In genomic region chr5:105493377-105493776, GRCm38 (mm10) we compare ENCODE assay signal across 16 mouse cellular contexts. TPM values are rescaled to one million over a fixed set of nuclear protein-coding genes. Genes with fewer than 3 reads are reported as not detected.
A peak's percentile ranks its signal among the peaks of the same experiment; 100 is the strongest.
DNase-seq lines count a peak whose midpoint lies in the region; ATAC-seq and TF ChIP-seq lines count a peak whose summit lies in the region.
"Had no signal": no experiment of that assay in that cellular context is flagged by ENCODE, and none has a peak within 500 bp of the region (broad histone marks: within the 10 kb centered on the region; RNA-seq: fewer than 3 reads in every experiment).

No protein-coding gene starts in this region.

- DNase-seq in hindbrain, embryonic 11.5 days (ENCODE audit: low spot score): no peak
- DNase-seq in thymus, adult 2 months: peak; percentile 24
- no peak for DNase-seq in thymus, adult 18-20 months
- DNase-seq in hindbrain, postnatal 0 days (ENCODE audit: low spot score): no peak
- peak; percentile 37 for DNase-seq in thymus, postnatal 4 days
- no peak for DNase-seq in kidney, postnatal 36 days
- no peak for DNase-seq in left cerebral cortex, postnatal 25 days (ENCODE audit: low spot score in 2 of 2)
- DNase-seq: gastrocnemius, postnatal 25 days; layer of hippocampus, postnatal 36 days; right cerebral cortex, postnatal 14 days had no signal

- no peak for TF ChIP-seq POLR2A in thymus, adult 2 months (IDR thresholded peaks at IDR 0.05; ENCODE audit: control insufficient read depth, extremely low read depth, insufficient read depth, low read length, poor library complexity)

- 0 out of 2 replicates have a peak overlapping the region, but pooled peaks have one; percentile 1 for H3K27ac ChIP-seq in hindbrain, embryonic 12.5 days
- H3K27ac ChIP-seq in hindbrain, embryonic 11.5 days (ENCODE audit: low read depth, low read length): no peak overlapping the region
- H3K27ac ChIP-seq in thymus, adult 2 months (ENCODE audit: control insufficient read depth, insufficient read depth, low read length): peak overlapping the region; percentile 4; the same call in 1 of the 2 replicates
- H3K27ac ChIP-seq in hindbrain, postnatal 0 days: 0 out of 2 replicates have a peak overlapping the region, but pooled peaks have one; percentile 48
- H3K27ac ChIP-seq: limb, embryonic 13.5 days; liver, embryonic 14.5 days; neural tube, embryonic 13.5 days; stomach, postnatal 0 days had no signal

- no peak overlapping the region for H3K4me2 ChIP-seq in hindbrain, embryonic 12.5 days (replicated peaks)
- no peak overlapping the region for H3K4me2 ChIP-seq in hindbrain, embryonic 11.5 days (replicated peaks; ENCODE audit: low read depth, low read length)
- no peak overlapping the region for H3K4me2 ChIP-seq in hindbrain, postnatal 0 days (ENCODE audit: low read depth, low read length)
- H3K4me2 ChIP-seq: limb, embryonic 13.5 days; neural tube, embryonic 13.5 days had no signal

- 85% methylated on average over 7 of the region's 7 CpGs for WGBS in hindbrain, embryonic 12.5 days
- 83% methylated on average over 7 of the region's 7 CpGs for WGBS in hindbrain, embryonic 11.5 days
- 75% methylated on average over 7 of the region's 7 CpGs for WGBS in thymus, adult 2 months
- WGBS in hindbrain, postnatal 0 days: 67% methylated on average over 7 of the region's 7 CpGs

- H3K36me3 ChIP-seq in hindbrain, embryonic 12.5 days: no peaks in the 10 kb centered on the region
- H3K36me3 ChIP-seq in hindbrain, embryonic 11.5 days (ENCODE audit: control insufficient read depth, insufficient read depth, low read length): no peaks in the 10 kb centered on the region
- H3K36me3 ChIP-seq in thymus, adult 2 months (ENCODE audit: control insufficient read depth, insufficient read depth, low read length): no peaks in the 10 kb centered on the region
- H3K36me3 ChIP-seq in hindbrain, postnatal 0 days (ENCODE audit: insufficient read depth, low read length): no peaks in the 10 kb centered on the region
- H3K36me3 ChIP-seq: limb, embryonic 13.5 days had no signal

- TF ChIP-seq CTCF in thymus, adult 2 months (IDR thresholded peaks at IDR 0.05; ENCODE audit: borderline replicate concordance, control insufficient read depth, extremely low read depth, insufficient read depth, low read length, poor library complexity): no peak
- no peak for TF ChIP-seq CTCF in hindbrain, postnatal 0 days (IDR thresholded peaks at IDR 0.05; ENCODE audit: low read depth)

- H3K27me3 ChIP-seq in hindbrain, embryonic 12.5 days: peaks cover 4% of the 10 kb centered on the region
- no peaks in the 10 kb centered on the region for H3K27me3 ChIP-seq in hindbrain, embryonic 11.5 days (ENCODE audit: control insufficient read depth, insufficient read depth, low read length)
- H3K27me3 ChIP-seq in thymus, adult 2 months (ENCODE audit: control insufficient read depth, insufficient read depth, low read length): no peaks in the 10 kb centered on the region
- H3K27me3 ChIP-seq in hindbrain, postnatal 0 days (ENCODE audit: insufficient read depth, low read length): no peaks in the 10 kb centered on the region
- H3K27me3 ChIP-seq: Patski had no signal

- intact Hi-C loops in left cerebral cortex, postnatal 25 days (cut with DNase I): loop anchor here (2.0 kb wide), 1 partner anchor 161 kb away; no protein-coding TSS in a partner anchor

- no peak overlapping the region for H3K4me3 ChIP-seq in hindbrain, embryonic 12.5 days
- H3K4me3 ChIP-seq in hindbrain, embryonic 11.5 days (ENCODE audit: low read depth, low read length): no peak overlapping the region
- no peak overlapping the region for H3K4me3 ChIP-seq in thymus, adult 2 months (ENCODE audit: control insufficient read depth, insufficient read depth, low read length)
- H3K4me3 ChIP-seq in hindbrain, postnatal 0 days (ENCODE audit: low read length): no peak overlapping the region
- H3K4me3 ChIP-seq: limb, embryonic 13.5 days; neural tube, embryonic 13.5 days had no signal

- no peak for ATAC-seq in hindbrain, embryonic 12.5 days (ENCODE audit: low FRiP score)
- no peak for ATAC-seq in hindbrain, embryonic 11.5 days (ENCODE audit: low FRiP score)
- no peak for ATAC-seq in hindbrain, postnatal 0 days
- ATAC-seq: Patski had no signal

- no peak overlapping the region for H3K9ac ChIP-seq in hindbrain, embryonic 12.5 days
- no peak overlapping the region for H3K9ac ChIP-seq in hindbrain, embryonic 11.5 days (ENCODE audit: low read depth, low read length)
- no peak overlapping the region for H3K9ac ChIP-seq in hindbrain, postnatal 0 days (replicated peaks; ENCODE audit: low read length)
- H3K9ac ChIP-seq: limb, embryonic 13.5 days; liver, embryonic 14.5 days; neural tube, embryonic 13.5 days had no signal

- H3K4me1 ChIP-seq in hindbrain, embryonic 12.5 days: peaks cover 32% of the 10 kb centered on the region
- H3K4me1 ChIP-seq in hindbrain, embryonic 11.5 days (replicated peaks; ENCODE audit: control insufficient read depth, insufficient read depth, low read length): peaks cover 3% of the 10 kb centered on the region; the same call in 1 of the 2 replicates
- peaks cover 32% of the 10 kb centered on the region for H3K4me1 ChIP-seq in thymus, adult 2 months (replicated peaks; ENCODE audit: control insufficient read depth, insufficient read depth, low read length)
- peaks cover 25% of the 10 kb centered on the region for H3K4me1 ChIP-seq in hindbrain, postnatal 0 days (ENCODE audit: insufficient read depth, low read length)

- H3K9me3 ChIP-seq in hindbrain, embryonic 12.5 days (replicated peaks): no peaks in the 10 kb centered on the region
- no peaks in the 10 kb centered on the region for H3K9me3 ChIP-seq in hindbrain, embryonic 11.5 days (ENCODE audit: control insufficient read depth, low read length)
- H3K9me3 ChIP-seq in hindbrain, postnatal 0 days (ENCODE audit: low read length): no peaks in the 10 kb centered on the region
- H3K9me3 ChIP-seq: limb, embryonic 13.5 days; neural tube, embryonic 13.5 days had no signal

RNA-seq across cellular contexts. Expression of gene Lrrc8c, which starts 25.8 kb away (rescaled TPM):
- polyA plus RNA-seq in hindbrain, embryonic 12.5 days (2016; fragmentation: Nextera tagmentation; extraction: Ambion mirVana): 13.4 and 15.8 TPM in 2 replicates
- polyA plus RNA-seq in hindbrain, embryonic 11.5 days (2014; fragmentation: Nextera tagmentation; extraction: Ambion mirVana): 13.5 and 15.7 TPM in 2 replicates
- polyA plus RNA-seq in thymus, adult 2 months (2012; rRNA removed): 69.4 and 78.0 TPM in 2 replicates
- total RNA-seq in hindbrain, postnatal 0 days (2014; rRNA removed): 11.0 and 11.6 TPM in 2 replicates
- polyA plus RNA-seq in hindbrain, postnatal 0 days (2015; fragmentation: Nextera tagmentation; extraction: Ambion mirVana): 10.7 and 11.6 TPM in 2 replicates
- total RNA-seq in left cerebral cortex, postnatal 25 days (2021): 10 to 100 TPM; 30.4 to 35.0 TPM

Comparison
In these comparisons a context has a peak if more than half of its experiments do, and no peak if none do; other contexts are left out.
1. DNase-seq: peak in thymus, adult 2 months (single experiment) and thymus, postnatal 4 days (single experiment); none in hindbrain, embryonic 11.5 days (single experiment), thymus, adult 18-20 months (0 of 2), hindbrain, postnatal 0 days (single experiment), kidney, postnatal 36 days (0 of 2) and left cerebral cortex, postnatal 25 days (0 of 2).